Mouse (Mus musculus) cerebellum, adult 2 months (tissue): ENCODE results near the gene Dap3.

Experiments
- CTCF ChIP-seq: fragments of 200-500 bp; IDR thresholded peaks from 2 replicates; pipeline ENCODE4 v1.5.1; 2011; ENCODE audit warnings: low read depth, mild to moderate bottlenecking, control low read depth, low read length, moderate library complexity, borderline replicate concordance; ENCODE audit not compliant: insufficient read depth
- POLR2A ChIP-seq: fragments of 200-500 bp; IDR thresholded peaks from 2 replicates; pipeline ENCODE4 v1.6.1; 2011; ENCODE audit warnings: low read length, control low read depth, borderline replicate concordance; ENCODE audit not compliant: insufficient read depth

DNA sequence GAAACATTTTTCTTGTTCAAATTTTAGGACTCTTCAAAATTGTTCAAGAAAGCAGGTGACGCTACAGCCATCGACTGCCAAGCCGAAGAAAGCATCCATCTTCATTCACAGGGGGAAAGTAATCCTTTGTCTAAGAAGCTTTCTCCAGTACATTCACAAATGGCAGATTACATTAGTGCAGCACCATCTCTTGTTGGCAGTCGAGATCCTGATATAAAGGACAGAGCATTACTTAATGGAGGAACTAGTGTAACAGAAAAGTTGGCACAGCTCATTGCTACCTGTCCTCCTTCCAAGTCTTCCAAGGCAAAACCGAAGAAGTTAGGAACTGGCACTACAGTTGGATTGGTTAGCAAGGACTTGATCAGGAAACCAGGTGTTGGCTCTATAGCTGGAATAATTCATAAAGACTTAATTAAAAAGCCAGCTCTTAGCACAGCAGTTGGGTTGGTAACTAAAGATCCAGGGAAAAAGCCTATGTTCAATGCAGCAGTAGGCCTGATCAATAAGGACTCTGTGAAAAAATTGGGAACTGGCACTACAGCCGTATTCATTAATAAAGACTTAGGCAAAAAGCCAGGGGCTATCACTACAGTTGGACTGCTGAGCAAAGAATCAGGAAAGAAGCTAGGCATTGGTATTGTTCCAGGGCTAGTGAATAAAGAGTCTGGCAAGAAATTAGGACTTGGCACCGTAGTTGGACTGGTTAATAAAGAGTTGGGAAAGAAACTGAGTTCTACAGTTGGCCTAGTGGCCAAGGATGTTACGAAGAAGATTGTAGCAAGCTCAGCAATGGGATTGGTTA, 30.4 kb upstream of the Dap3 start:
- TF ChIP-seq POLR2A (no peak), CTCF (no peak)
